Mouse (Mus musculus) right cerebral cortex, adult 2 months (tissue): Measurements from ENCODE around the gene Tbx10.

Experiments
- DNase-seq, 2 experiments: peaks; one replicate each; pipeline ENCODE4 v3.0.0; 2021 to 2022; ENCODE audit warnings: low spot score in 2 of 2

Tbx10 gene

GRCm38 (mm10) chr19:3975866-3976265 lies 16.7 kb upstream of the Tbx10 start:
- no peak for DNase-seq

- DNase-seq: peak; percentile 82 to 84
Measured at GRCm38 (mm10) chr19:3980309-3980708, 12.2 kb upstream of the Tbx10 start.

- no peak for DNase-seq
Measured at GRCm38 (mm10) chr19:3980917-3981316, 11.6 kb upstream of the Tbx10 start.

GRCm38 (mm10) chr19:3983527-3984200 lies 8.9 kb upstream of the Tbx10 start:
- DNase-seq: no peak

- DNase-seq: no peak
Measured at GRCm38 (mm10) chr19:3985261-3985681, 7.3 kb upstream of the Tbx10 start.

GRCm38 (mm10) chr19:3986334-3986733 lies 6.2 kb upstream of the Tbx10 start, which contains the start of gene Acy3:
Gene Acy3, plus strand, starts transcription at chr19:3986570.
- peak; percentile 50 to 62 for DNase-seq

- no peak for DNase-seq
Measured at GRCm38 (mm10) chr19:3988066-3988465, 4.5 kb upstream of the Tbx10 start.

GRCm38 (mm10) chr19:3988750-3989149 lies 3.8 kb upstream of the Tbx10 start:
- DNase-seq: no peak

GRCm38 (mm10) chr19:3990804-3991203 lies 1.7 kb upstream of the Tbx10 start:
- DNase-seq: no peak

GRCm38 (mm10) chr19:3991562-3991961 lies 990 bp upstream of the Tbx10 start:
- no peak for DNase-seq

GRCm38 (mm10) chr19:3991966-3992365 lies 586 bp upstream of the Tbx10 start:
- DNase-seq: no peak

GRCm38 (mm10) chr19:3994932-3995331 lies 2.4 kb downstream of the Tbx10 start:
- DNase-seq: no peak

GRCm38 (mm10) chr19:3995505-3995904 lies 3.0 kb downstream of the Tbx10 start:
- no peak for DNase-seq

GRCm38 (mm10) chr19:3996106-3996505 lies 3.6 kb downstream of the Tbx10 start:
- DNase-seq: no peak

GRCm38 (mm10) chr19:3996747-3997146 lies 4.2 kb downstream of the Tbx10 start:
- DNase-seq: no peak

- DNase-seq: no peak
Measured at GRCm38 (mm10) chr19:3997231-3997630, 4.7 kb downstream of the Tbx10 start.

GRCm38 (mm10) chr19:3998335-3998734 lies 5.8 kb downstream of the Tbx10 start:
- no peak for DNase-seq

- DNase-seq: no peak
Measured at GRCm38 (mm10) chr19:3999121-3999730, 6.7 kb downstream of the Tbx10 start.

- DNase-seq: peak; percentile 96 to 98
Measured at GRCm38 (mm10) chr19:4000119-4000900, 7.8 kb downstream of the Tbx10 start, which contains the start of the genes Nudt8 and Gm49405. Gene Nudt8, plus strand, starts transcription at chr19:4000580. Gene Gm49405, plus strand, starts transcription at chr19:4000626.

- DNase-seq: no peak
Measured at GRCm38 (mm10) chr19:4000949-4001525, 8.5 kb downstream of the Tbx10 start.

GRCm38 (mm10) chr19:4001752-4002151 lies 9.2 kb downstream of the Tbx10 start:
- no peak for DNase-seq

- DNase-seq: no peak
Measured at GRCm38 (mm10) chr19:4003112-4003511, 10.6 kb downstream of the Tbx10 start, which contains the start of gene Doc2g. Gene Doc2g, plus strand, starts transcription at chr19:4003313.
